Mouse (Mus musculus) hindbrain, embryonic 10.5 days (tissue): Measurements from ENCODE around the gene Rnf182. TPM values are rescaled to one million over a fixed set of nuclear protein-coding genes. Genes with fewer than 3 reads are reported as not detected.

Experiments
- DNase-seq: peaks from one replicate; pipeline ENCODE4 v3.0.0-alpha.2; 2017; ENCODE audit warnings: low spot score
- H3K27ac ChIP-seq: fragments of 300-500 bp; sonication (generic); 2 replicates; pipeline ENCODE4 v1.5.1; 2016; ENCODE audit warnings: mild to moderate bottlenecking, moderate library complexity
- H3K27me3 ChIP-seq: fragments of 300-500 bp; sonication (generic); 2 replicates; pipeline ENCODE4 v1.6.1; 2016; ENCODE audit warnings: mild to moderate bottlenecking; ENCODE audit not compliant: poor library complexity, insufficient read depth, severe bottlenecking
- H3K36me3 ChIP-seq: fragments of 300-500 bp; sonication (generic); 2 replicates; pipeline ENCODE4 v1.6.1; 2016; ENCODE audit warnings: mild to moderate bottlenecking, moderate library complexity
- H3K4me1 ChIP-seq: fragments of 300-500 bp; sonication (generic); replicated peaks from 2 replicates; pipeline ENCODE4 v1.6.1; 2016; ENCODE audit warnings: mild to moderate bottlenecking
- H3K4me3 ChIP-seq: fragments of 300-500 bp; sonication (generic); 2 replicates; pipeline ENCODE4 v1.5.1; 2016; ENCODE audit warnings: mild to moderate bottlenecking, moderate library complexity
- H3K9me3 ChIP-seq: fragments of 300-500 bp; sonication (generic); 2 replicates; pipeline ENCODE4 v1.6.1; 2016; ENCODE audit warnings: mild to moderate bottlenecking, moderate library complexity
- WGBS: fragments of 180-500 bp; shearing (Covaris S2); methylation state at CpG from one replicate; pipeline ENCODE4 v1.1.7; 2016; 5-methylcytosine and 5-hydroxymethylcytosine counted together
- polyA plus RNA-seq: library from polyadenylated mRNA; unstranded; fragments of >200 nt; fragmentation: Nextera tagmentation; extraction: Ambion mirVana; gene quantifications from 2 replicates; pipeline ENCODE4 v1.2.1, GENCODE M21; 2016

The Rnf182 gene
- polyA plus RNA-seq, 1 experiment from 2014 or later = 6.6 TPM

GRCm38 (mm10) chr13:43619550-43620175 lies 4.2 kb downstream of the Rnf182 start:
- DNase-seq = no peak
- WGBS = 78% methylated on average over 4 of the region's 4 CpGs

DNA sequence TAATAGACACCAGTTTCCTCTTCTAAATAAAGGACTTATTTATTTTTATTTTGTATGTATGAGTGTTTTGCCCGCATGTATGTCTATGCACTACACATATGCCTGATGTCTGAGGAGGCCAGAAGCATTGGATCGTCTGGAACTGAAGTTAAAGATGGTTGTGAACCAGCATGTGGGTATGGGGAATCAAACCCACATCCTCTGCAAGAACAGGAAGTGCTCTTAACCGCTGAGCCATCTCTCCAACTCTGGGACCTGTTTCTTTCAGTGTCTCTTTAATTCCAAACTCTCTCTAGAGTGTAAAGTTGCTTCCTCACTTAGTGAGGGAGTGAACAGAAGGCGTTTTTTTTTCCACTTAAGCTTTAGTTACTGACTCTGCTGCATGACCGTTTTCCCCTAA lies 12.4 kb downstream of the Rnf182 start:
- DNase-seq = no peak
- H3K4me1 ChIP-seq = no peaks in the 10 kb centered on the region
- H3K27ac ChIP-seq = no peak overlapping the region
- H3K27me3 ChIP-seq = no peaks in the 10 kb centered on the region
- no peak overlapping the region for H3K4me3 ChIP-seq
- 86% methylated on average over 5 of the region's 5 CpGs for WGBS
- no peaks in the 10 kb centered on the region for H3K9me3 ChIP-seq
- H3K36me3 ChIP-seq = no peaks in the 10 kb centered on the region

More at GRCm38 (mm10) chr13:43619550-43620175, 4.2 kb downstream of the Rnf182 start:
- H3K27ac ChIP-seq = no peak overlapping the region
- H3K27me3 ChIP-seq = peaks cover 39% of the 10 kb centered on the region; the same call in 1 of the 2 replicates
- no peaks in the 10 kb centered on the region for H3K9me3 ChIP-seq
- H3K4me3 ChIP-seq = no peak overlapping the region
- no peaks in the 10 kb centered on the region for H3K36me3 ChIP-seq
- H3K4me1 ChIP-seq = peaks cover 27% of the 10 kb centered on the region

GRCm38 (mm10) chr13:43629785-43630184 lies 14.3 kb downstream of the Rnf182 start:
- Histone ChIP-seq H3K36me3 (no peaks in the 10 kb centered on the region), H3K9me3 (no peaks in the 10 kb centered on the region), H3K4me1 (no peaks in the 10 kb centered on the region), H3K27me3 (no peaks in the 10 kb centered on the region), H3K4me3 (no peak overlapping the region), H3K27ac (no peak overlapping the region)
- DNase-seq = no peak
- 92% methylated on average over 7 of the region's 7 CpGs for WGBS

DNA sequence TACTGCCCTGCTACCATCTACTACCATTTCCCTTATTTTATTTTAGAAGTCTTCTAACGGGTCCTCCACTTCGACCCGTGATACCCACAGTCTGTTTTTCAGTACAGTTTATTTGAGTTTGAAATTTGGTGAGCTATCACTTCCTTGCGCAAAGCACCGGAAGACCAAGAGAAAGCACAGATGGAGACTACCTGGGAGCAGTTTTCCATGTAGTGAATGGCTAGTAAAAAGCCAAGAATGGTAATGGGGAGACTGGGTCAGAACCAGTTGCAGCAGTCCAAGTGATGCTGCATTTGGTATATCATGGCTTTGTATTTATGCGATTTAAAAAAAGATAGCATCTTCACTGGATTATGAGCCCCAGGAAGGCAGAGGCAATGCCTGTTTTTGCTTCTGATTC lies 15.8 kb downstream of the Rnf182 start:
- no peak for DNase-seq
- Histone ChIP-seq H3K27me3 (no peaks in the 10 kb centered on the region), H3K4me3 (no peak overlapping the region), H3K4me1 (no peaks in the 10 kb centered on the region), H3K36me3 (no peaks in the 10 kb centered on the region), H3K27ac (no peak overlapping the region), H3K9me3 (no peaks in the 10 kb centered on the region)
- WGBS = 94% methylated on average over 6 of the region's 6 CpGs

DNA sequence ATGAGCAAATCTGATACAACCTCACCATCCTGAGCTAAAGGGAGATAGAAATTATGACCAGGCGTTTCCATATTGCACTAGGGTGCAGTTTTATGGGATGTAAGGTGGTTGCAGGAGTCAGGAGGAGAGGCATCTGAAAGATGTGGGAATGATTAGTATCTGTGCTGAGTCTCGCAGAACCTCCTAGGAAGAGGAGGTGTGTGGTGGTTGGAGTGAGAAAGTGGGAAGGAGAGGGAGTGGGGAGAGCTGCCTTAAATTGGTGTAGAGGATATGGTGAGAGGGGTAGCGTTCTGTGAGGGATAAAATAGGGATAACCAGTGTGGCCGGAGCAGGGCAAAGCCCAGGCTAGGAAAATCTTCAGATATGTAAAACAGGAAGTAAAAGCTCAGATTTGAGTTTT lies 17.5 kb downstream of the Rnf182 start:
- 89% methylated on average over 4 of the region's 4 CpGs for WGBS
- H3K27ac ChIP-seq = no peak overlapping the region
- DNase-seq = no peak
- no peaks in the 10 kb centered on the region for H3K27me3 ChIP-seq
- peaks cover 8% of the 10 kb centered on the region; the same call in 1 of the 2 replicates for H3K4me1 ChIP-seq
- no peak overlapping the region for H3K4me3 ChIP-seq
- no peaks in the 10 kb centered on the region for H3K9me3 ChIP-seq
- no peaks in the 10 kb centered on the region for H3K36me3 ChIP-seq

- WGBS = 89% methylated on average over 7 of the region's 7 CpGs
- no peak for DNase-seq
- Histone ChIP-seq H3K36me3 (no peaks in the 10 kb centered on the region), H3K9me3 (no peaks in the 10 kb centered on the region), H3K27ac (no peak overlapping the region), H3K4me3 (no peak overlapping the region), H3K27me3 (no peaks in the 10 kb centered on the region), H3K4me1 (peaks cover 8% of the 10 kb centered on the region; the same call in 1 of the 2 replicates)
Observed at GRCm38 (mm10) chr13:43637720-43638119, 22.2 kb downstream of the Rnf182 start.

DNA sequence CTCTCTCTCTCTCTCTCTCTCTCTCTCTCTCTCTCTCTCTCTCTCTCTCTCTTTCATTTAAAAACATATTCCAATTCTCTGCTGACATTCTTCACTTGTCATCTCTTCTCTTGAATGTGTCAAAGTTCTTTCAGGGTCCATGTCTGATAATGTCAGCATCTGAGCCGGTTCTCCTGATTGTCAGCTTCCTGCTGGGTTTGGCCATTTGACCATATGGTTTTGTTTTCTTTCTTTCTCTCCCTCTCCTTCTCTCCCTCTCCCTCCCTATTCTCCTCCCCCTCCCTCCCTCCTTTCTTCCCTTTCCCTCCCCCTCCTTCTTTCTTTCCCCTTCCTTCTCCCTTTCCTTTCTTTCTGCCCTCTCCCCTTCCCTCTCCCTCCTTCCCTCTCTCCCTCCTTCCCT lies 29.5 kb downstream of the Rnf182 start:
- Histone ChIP-seq H3K36me3 (no peaks in the 10 kb centered on the region), H3K27me3 (no peaks in the 10 kb centered on the region), H3K4me1 (peaks cover 10% of the 10 kb centered on the region), H3K9me3 (no peaks in the 10 kb centered on the region), H3K27ac (no peak overlapping the region), H3K4me3 (no peak overlapping the region)
- no peak for DNase-seq
- 37% methylated on average over 1 of the region's 1 CpGs for WGBS

GRCm38 (mm10) chr13:43648556-43648955 lies 33.0 kb downstream of the Rnf182 start:
- Histone ChIP-seq H3K4me1 (peaks cover 20% of the 10 kb centered on the region), H3K9me3 (no peaks in the 10 kb centered on the region), H3K36me3 (no peaks in the 10 kb centered on the region), H3K4me3 (no peak overlapping the region), H3K27ac (0 out of 2 replicates have a peak overlapping the region, but pooled peaks have one; percentile 17), H3K27me3 (no peaks in the 10 kb centered on the region)
- 55% methylated on average over 6 of the region's 6 CpGs for WGBS
- DNase-seq = no peak

GRCm38 (mm10) chr13:43651277-43651676 lies 35.8 kb downstream of the Rnf182 start:
- Histone ChIP-seq H3K36me3 (no peaks in the 10 kb centered on the region), H3K9me3 (no peaks in the 10 kb centered on the region), H3K4me1 (peaks cover 27% of the 10 kb centered on the region), H3K27me3 (no peaks in the 10 kb centered on the region), H3K4me3 (no peak overlapping the region), H3K27ac (0 out of 2 replicates have a peak overlapping the region, but pooled peaks have one; percentile 17)
- DNase-seq = no peak
- 74% methylated on average over 3 of the region's 3 CpGs for WGBS

- peaks cover 22% of the 10 kb centered on the region for H3K4me1 ChIP-seq
- no peaks in the 10 kb centered on the region for H3K27me3 ChIP-seq
- 65% methylated on average over 6 of the region's 6 CpGs for WGBS
- no peaks in the 10 kb centered on the region for H3K36me3 ChIP-seq
- no peak for DNase-seq
- no peak overlapping the region for H3K4me3 ChIP-seq
- no peak overlapping the region for H3K27ac ChIP-seq
- no peaks in the 10 kb centered on the region for H3K9me3 ChIP-seq
Observed at GRCm38 (mm10) chr13:43654091-43654490, 38.6 kb downstream of the Rnf182 start.

- no peaks in the 10 kb centered on the region for H3K27me3 ChIP-seq
- no peak for DNase-seq
- no peak overlapping the region for H3K4me3 ChIP-seq
- H3K9me3 ChIP-seq = no peaks in the 10 kb centered on the region
- no peak overlapping the region for H3K27ac ChIP-seq
- no peaks in the 10 kb centered on the region for H3K4me1 ChIP-seq
- 94% methylated on average over 4 of the region's 4 CpGs for WGBS
- H3K36me3 ChIP-seq = peaks cover 8% of the 10 kb centered on the region; the same call in 1 of the 2 replicates
Observed at GRCm38 (mm10) chr13:43663225-43663624, 47.7 kb downstream of the Rnf182 start.

DNA sequence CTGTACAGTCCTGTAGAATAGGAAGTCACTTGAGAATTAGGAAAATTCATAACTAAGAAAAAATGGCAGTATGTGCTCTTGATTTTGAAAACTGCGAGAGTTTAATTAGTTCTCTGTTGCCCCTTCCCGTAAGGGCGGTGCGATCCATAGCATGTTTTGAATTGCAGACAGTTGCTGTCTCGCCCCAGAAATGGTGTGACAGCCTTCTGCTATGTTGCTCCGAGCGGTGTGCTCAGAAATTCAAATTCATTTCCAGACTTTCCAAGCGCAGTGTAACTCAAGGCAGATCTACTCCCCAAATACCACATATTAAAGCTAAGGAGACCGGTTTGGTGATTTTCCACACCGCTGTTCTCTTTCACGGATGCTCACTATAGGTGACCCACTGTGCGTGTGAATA lies 50.6 kb downstream of the Rnf182 start:
- H3K9me3 ChIP-seq = no peaks in the 10 kb centered on the region
- no peaks in the 10 kb centered on the region for H3K27me3 ChIP-seq
- no peaks in the 10 kb centered on the region for H3K4me1 ChIP-seq
- H3K27ac ChIP-seq = no peak overlapping the region
- peaks cover 11% of the 10 kb centered on the region; the same call in 1 of the 2 replicates for H3K36me3 ChIP-seq
- WGBS = 82% methylated on average over 12 of the region's 12 CpGs
- no peak for DNase-seq
- H3K4me3 ChIP-seq = no peak overlapping the region

GRCm38 (mm10) chr13:43666920-43667319 lies 51.4 kb downstream of the Rnf182 start:
- H3K36me3 ChIP-seq = peaks cover 11% of the 10 kb centered on the region; the same call in 1 of the 2 replicates
- H3K4me1 ChIP-seq = no peaks in the 10 kb centered on the region
- no peak for DNase-seq
- H3K4me3 ChIP-seq = no peak overlapping the region
- no peaks in the 10 kb centered on the region for H3K27me3 ChIP-seq
- no peak overlapping the region for H3K27ac ChIP-seq
- H3K9me3 ChIP-seq = no peaks in the 10 kb centered on the region
- WGBS = 82% methylated on average over 6 of the region's 6 CpGs
